Mouse (Mus musculus): ENCODE data around the gene Aunip. TPM values are rescaled to one million over a fixed set of nuclear protein-coding genes. Genes with fewer than 3 reads are reported as not detected.

Gene Aunip
- polyA plus RNA-seq, 1 experiment from 2014 or later = 15.9 TPM

DNA sequence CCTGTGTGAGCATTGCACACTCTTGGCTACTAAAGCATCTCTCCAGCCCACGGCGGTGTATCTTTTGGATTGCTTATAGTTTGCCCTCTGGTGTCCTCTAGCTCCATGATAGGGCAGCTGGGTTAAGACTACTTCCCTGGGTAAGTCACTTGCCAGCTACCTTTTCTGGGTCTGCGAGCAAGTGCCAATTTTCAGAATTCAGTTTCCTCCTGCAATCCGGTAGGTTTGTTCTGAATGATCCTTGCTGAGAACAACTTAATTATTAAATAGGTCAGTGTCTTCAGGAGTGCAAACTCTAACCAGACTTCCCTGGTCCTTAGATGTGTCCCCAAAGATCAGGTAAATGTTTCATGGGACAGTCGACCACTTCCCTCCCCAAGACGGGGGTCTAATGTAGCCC is 9.7 kb upstream of the Aunip start:
- 93% methylated on average over 6 of the region's 6 CpGs for WGBS
- ATAC-seq (replicated peaks; ENCODE audit: low FRiP score) (no peak), DNase-seq (ENCODE audit: low spot score) (no peak)
- peaks cover 34% of the 10 kb centered on the region for H3K4me1 ChIP-seq (replicated peaks; ENCODE audit: control insufficient read depth, insufficient read depth, low read length)
- H3K9me3 ChIP-seq (ENCODE audit: control insufficient read depth, low read length) = no peaks in the 10 kb centered on the region
- H3K4me3 ChIP-seq (ENCODE audit: low read depth, low read length) = no peak overlapping the region
- no peak overlapping the region for H3K9ac ChIP-seq (ENCODE audit: low read depth, low read length)
- H3K27me3 ChIP-seq (replicated peaks; ENCODE audit: control insufficient read depth, insufficient read depth, low read length) = no peaks in the 10 kb centered on the region
- H3K27ac ChIP-seq (ENCODE audit: low read depth, low read length) = no peak overlapping the region
- H3K4me2 ChIP-seq = no peak overlapping the region
- H3K36me3 ChIP-seq (ENCODE audit: control insufficient read depth, insufficient read depth, low read length) = no peaks in the 10 kb centered on the region

DNA sequence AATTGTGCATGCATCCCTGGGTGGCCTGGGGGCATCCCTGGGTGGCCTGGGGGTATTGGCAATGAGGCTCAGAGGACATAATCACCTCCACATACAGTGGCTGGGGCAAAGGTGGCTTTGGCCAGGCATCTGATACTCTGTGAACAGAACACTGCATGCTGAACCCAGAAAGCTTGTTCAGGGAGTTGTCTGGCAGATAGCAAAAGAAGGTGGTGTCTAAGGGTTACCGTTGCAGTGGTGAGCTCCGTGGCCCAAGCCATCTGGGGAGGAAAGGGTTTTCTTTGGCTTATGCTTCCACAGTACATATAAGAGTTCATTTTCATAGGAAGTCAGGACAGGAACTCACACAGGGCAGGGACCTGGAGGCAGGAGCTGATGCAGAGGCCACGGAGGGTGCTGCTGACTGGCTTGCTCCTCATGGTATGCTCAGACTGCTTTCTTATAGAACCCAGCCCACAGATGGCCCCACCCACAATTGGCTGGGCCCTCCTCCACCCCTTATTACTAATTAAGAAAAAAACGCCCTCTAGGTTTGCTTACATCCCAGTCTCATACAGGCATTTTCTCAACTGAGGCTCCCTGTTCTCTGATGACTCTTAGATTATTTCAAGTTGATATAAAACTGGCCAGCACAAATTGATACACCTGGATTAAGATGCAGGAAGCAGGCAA is 7.0 kb upstream of the Aunip start:
- Histone ChIP-seq H3K4me2 (0 out of 2 replicates have a peak overlapping the region, but pooled peaks have one; percentile 18), H3K9me3 (ENCODE audit: control insufficient read depth, low read length) (no peaks in the 10 kb centered on the region), H3K4me3 (ENCODE audit: low read depth, low read length) (no peak overlapping the region), H3K4me1 (replicated peaks; ENCODE audit: control insufficient read depth, insufficient read depth, low read length) (peaks cover 35% of the 10 kb centered on the region), H3K9ac (ENCODE audit: low read depth, low read length) (no peak overlapping the region), H3K27ac (ENCODE audit: low read depth, low read length) (no peak overlapping the region), H3K27me3 (replicated peaks; ENCODE audit: control insufficient read depth, insufficient read depth, low read length) (no peaks in the 10 kb centered on the region), H3K36me3 (ENCODE audit: control insufficient read depth, insufficient read depth, low read length) (no peaks in the 10 kb centered on the region; the same call in 1 of the 2 replicates)
- DNase-seq (ENCODE audit: low spot score) (no peak), ATAC-seq (replicated peaks; ENCODE audit: low FRiP score) (peak; percentile 26)
- 70% methylated on average over 4 of the region's 4 CpGs for WGBS

DNA sequence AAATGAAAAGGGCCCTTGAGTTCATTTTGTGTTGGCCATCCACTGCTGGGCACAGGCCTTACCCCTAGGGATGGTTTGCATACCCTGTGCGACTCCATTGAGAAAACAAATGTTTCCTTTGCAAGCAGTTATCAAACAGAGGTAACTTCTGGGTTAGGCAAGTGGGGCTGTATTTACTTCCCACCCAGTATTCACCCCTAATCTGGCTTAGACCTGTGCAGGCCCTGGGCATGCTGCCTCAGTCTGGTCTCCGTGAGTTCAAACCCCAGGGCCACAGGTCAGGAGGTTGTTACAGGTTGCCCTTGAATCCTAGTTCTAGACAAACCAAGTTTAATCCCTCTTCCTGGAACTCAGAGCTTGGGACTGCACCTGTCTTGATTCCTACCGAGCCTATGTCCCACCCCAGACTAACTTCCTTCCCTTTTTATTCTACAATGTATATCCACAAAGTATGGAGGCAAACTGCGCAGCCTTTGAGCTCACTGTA is 5.5 kb upstream of the Aunip start:
- H3K4me2 ChIP-seq = peak overlapping the region; percentile 19
- no peaks in the 10 kb centered on the region for H3K9me3 ChIP-seq (ENCODE audit: control insufficient read depth, low read length)
- no peaks in the 10 kb centered on the region for H3K27me3 ChIP-seq (replicated peaks; ENCODE audit: control insufficient read depth, insufficient read depth, low read length)
- no peaks in the 10 kb centered on the region; the same call in 1 of the 2 replicates for H3K36me3 ChIP-seq (ENCODE audit: control insufficient read depth, insufficient read depth, low read length)
- DNase-seq (ENCODE audit: low spot score) = no peak
- no peak for ATAC-seq (replicated peaks; ENCODE audit: low FRiP score)
- 67% methylated on average over 4 of the region's 4 CpGs for WGBS
- H3K4me1 ChIP-seq (replicated peaks; ENCODE audit: control insufficient read depth, insufficient read depth, low read length) = peaks cover 30% of the 10 kb centered on the region
- no peak overlapping the region for H3K9ac ChIP-seq (ENCODE audit: low read depth, low read length)
- no peak overlapping the region for H3K4me3 ChIP-seq (ENCODE audit: low read depth, low read length)
- H3K27ac ChIP-seq (ENCODE audit: low read depth, low read length) = peak overlapping the region; percentile 70

GRCm38 (mm10) chr4:134505966-134506594 is 4.7 kb upstream of the Aunip start:
- Histone ChIP-seq H3K9ac (ENCODE audit: low read depth, low read length) (no peak overlapping the region), H3K9me3 (ENCODE audit: control insufficient read depth, low read length) (no peaks in the 10 kb centered on the region), H3K27me3 (replicated peaks; ENCODE audit: control insufficient read depth, insufficient read depth, low read length) (no peaks in the 10 kb centered on the region), H3K4me3 (ENCODE audit: low read depth, low read length) (no peak overlapping the region), H3K36me3 (ENCODE audit: control insufficient read depth, insufficient read depth, low read length) (no peaks in the 10 kb centered on the region; the same call in 1 of the 2 replicates), H3K4me1 (replicated peaks; ENCODE audit: control insufficient read depth, insufficient read depth, low read length) (peaks cover 30% of the 10 kb centered on the region), H3K4me2 (no peak overlapping the region), H3K27ac (ENCODE audit: low read depth, low read length) (peak overlapping the region; percentile 70; the same call in 1 of the 2 replicates)
- no peak for DNase-seq (ENCODE audit: low spot score)
- peak; percentile 85 for ATAC-seq (replicated peaks; ENCODE audit: low FRiP score)
- WGBS = 52% methylated on average over 3 of the region's 4 CpGs

DNA sequence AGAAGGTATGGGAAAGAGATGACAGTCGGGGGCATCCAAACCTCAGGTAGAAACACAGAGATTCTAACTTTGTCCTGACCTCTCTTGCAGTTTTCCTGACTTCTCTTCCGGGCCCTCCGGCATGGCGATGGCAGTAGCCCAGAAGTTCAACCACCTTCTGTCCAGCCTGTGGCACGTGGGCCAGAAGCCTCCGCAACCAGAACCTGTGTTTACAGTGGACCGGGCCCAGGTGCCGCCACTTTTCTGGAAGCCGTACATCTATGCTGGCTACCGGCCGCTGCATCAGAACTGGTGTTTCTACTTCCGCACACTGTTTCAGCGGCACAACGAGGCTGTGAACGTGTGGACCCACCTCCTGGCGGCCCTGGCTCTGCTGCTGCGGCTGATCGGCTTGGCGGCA is 4.1 kb upstream of the Aunip start:
- H3K4me2 ChIP-seq = no peak overlapping the region
- no peaks in the 10 kb centered on the region for H3K9me3 ChIP-seq (ENCODE audit: control insufficient read depth, low read length)
- no peak overlapping the region for H3K27ac ChIP-seq (ENCODE audit: low read depth, low read length)
- no peak for DNase-seq (ENCODE audit: low spot score)
- peaks cover 30% of the 10 kb centered on the region for H3K4me1 ChIP-seq (replicated peaks; ENCODE audit: control insufficient read depth, insufficient read depth, low read length)
- no peaks in the 10 kb centered on the region; the same call in 1 of the 2 replicates for H3K36me3 ChIP-seq (ENCODE audit: control insufficient read depth, insufficient read depth, low read length)
- H3K4me3 ChIP-seq (ENCODE audit: low read depth, low read length) = no peak overlapping the region
- ATAC-seq (replicated peaks; ENCODE audit: low FRiP score) = no peak
- no peaks in the 10 kb centered on the region for H3K27me3 ChIP-seq (replicated peaks; ENCODE audit: control insufficient read depth, insufficient read depth, low read length)
- 82% methylated on average over 19 of the region's 19 CpGs for WGBS
- H3K9ac ChIP-seq (ENCODE audit: low read depth, low read length) = no peak overlapping the region

GRCm38 (mm10) chr4:134510396-134510795 is 403 bp upstream of the Aunip start:
- WGBS = 76% methylated on average over 4 of the region's 4 CpGs
- H3K9ac ChIP-seq (ENCODE audit: low read depth, low read length) = 0 out of 2 replicates have a peak overlapping the region, but pooled peaks have one; percentile 20
- H3K9me3 ChIP-seq (ENCODE audit: control insufficient read depth, low read length) = no peaks in the 10 kb centered on the region
- no peaks in the 10 kb centered on the region for H3K27me3 ChIP-seq (replicated peaks; ENCODE audit: control insufficient read depth, insufficient read depth, low read length)
- H3K4me3 ChIP-seq (ENCODE audit: low read depth, low read length) = no peak overlapping the region
- H3K4me1 ChIP-seq (replicated peaks; ENCODE audit: control insufficient read depth, insufficient read depth, low read length) = peaks cover 45% of the 10 kb centered on the region
- no peak overlapping the region for H3K27ac ChIP-seq (ENCODE audit: low read depth, low read length)
- DNase-seq (ENCODE audit: low spot score) (no peak), ATAC-seq (replicated peaks; ENCODE audit: low FRiP score) (no peak)
- H3K36me3 ChIP-seq (ENCODE audit: control insufficient read depth, insufficient read depth, low read length) = peaks cover 3% of the 10 kb centered on the region; the same call in 1 of the 2 replicates
- H3K4me2 ChIP-seq = peak overlapping the region; percentile 81; the same call in 1 of the 2 replicates

GRCm38 (mm10) chr4:134511730-134512129 is 931 bp downstream of the Aunip start:
- DNase-seq (ENCODE audit: low spot score) (no peak), ATAC-seq (replicated peaks; ENCODE audit: low FRiP score) (no peak)
- peak overlapping the region; percentile 84 for H3K27ac ChIP-seq (ENCODE audit: low read depth, low read length)
- peaks cover 5% of the 10 kb centered on the region; the same call in 1 of the 2 replicates for H3K36me3 ChIP-seq (ENCODE audit: control insufficient read depth, insufficient read depth, low read length)
- H3K4me3 ChIP-seq (ENCODE audit: low read depth, low read length) = peak overlapping the region; percentile 76
- WGBS = 27% methylated on average over 6 of the region's 6 CpGs
- peak overlapping the region; percentile 91 for H3K9ac ChIP-seq (ENCODE audit: low read depth, low read length)
- peak overlapping the region; percentile 81 for H3K4me2 ChIP-seq
- H3K27me3 ChIP-seq (replicated peaks; ENCODE audit: control insufficient read depth, insufficient read depth, low read length) = no peaks in the 10 kb centered on the region
- peaks cover 52% of the 10 kb centered on the region for H3K4me1 ChIP-seq (replicated peaks; ENCODE audit: control insufficient read depth, insufficient read depth, low read length)
- H3K9me3 ChIP-seq (ENCODE audit: control insufficient read depth, low read length) = no peaks in the 10 kb centered on the region

DNA sequence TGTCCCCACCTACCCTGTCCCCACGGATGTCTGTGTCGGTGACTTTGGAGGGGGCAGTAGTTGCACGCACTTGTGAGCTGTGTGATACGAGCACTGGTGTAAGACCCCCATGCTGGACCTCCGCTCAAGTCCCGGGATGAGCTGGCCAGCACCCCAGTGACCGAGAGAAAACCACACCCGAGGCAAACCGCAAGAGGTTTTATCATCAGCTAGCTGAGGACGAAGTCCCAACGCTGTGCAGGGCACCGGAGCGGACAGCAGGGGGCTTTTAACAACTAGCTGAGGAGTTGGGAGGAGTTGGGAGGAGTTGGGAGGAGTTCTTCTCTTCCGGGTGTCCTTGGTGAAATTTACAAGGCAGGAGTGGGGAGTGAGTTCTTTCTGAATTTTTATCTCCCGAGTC is 2.0 kb downstream of the Aunip start:
- Histone ChIP-seq H3K9me3 (ENCODE audit: control insufficient read depth, low read length) (no peaks in the 10 kb centered on the region), H3K27ac (ENCODE audit: low read depth, low read length) (peak overlapping the region; percentile 77), H3K27me3 (replicated peaks; ENCODE audit: control insufficient read depth, insufficient read depth, low read length) (no peaks in the 10 kb centered on the region), H3K4me2 (peak overlapping the region; percentile 81), H3K9ac (ENCODE audit: low read depth, low read length) (peak overlapping the region; percentile 54; the same call in 1 of the 2 replicates), H3K4me3 (ENCODE audit: low read depth, low read length) (peak overlapping the region; percentile 76), H3K36me3 (ENCODE audit: control insufficient read depth, insufficient read depth, low read length) (peaks cover 5% of the 10 kb centered on the region; the same call in 1 of the 2 replicates), H3K4me1 (replicated peaks; ENCODE audit: control insufficient read depth, insufficient read depth, low read length) (peaks cover 53% of the 10 kb centered on the region)
- DNase-seq (ENCODE audit: low spot score) (peak; percentile 78), ATAC-seq (replicated peaks; ENCODE audit: low FRiP score) (peak; percentile 37)
- 9% methylated on average over 15 of the region's 15 CpGs for WGBS
